ENCODE assay signal across 19 mouse cellular contexts in genomic region chr17:70501933-70502332, GRCm38 (mm10).
DNase-seq lines count a peak whose midpoint lies in the region; ATAC-seq lines count a peak whose summit lies in the region.
"Had no signal": no experiment of that assay in that cellular context is flagged by ENCODE, and none has a peak within 500 bp of the region (broad histone marks: within the 10 kb centered on the region; RNA-seq: fewer than 3 reads in every experiment).

No protein-coding gene starts in this region.

- ATAC-seq in kidney, embryonic 15.5 days (replicated peaks; ENCODE audit: low FRiP score): no peak
- ATAC-seq: CD4-positive, CD25-positive, alpha-beta regulatory T cell, adult 4 months had no signal

- WGBS in kidney, embryonic 15.5 days: 48% methylated on average over 7 of the region's 7 CpGs

- H3K36me3 ChIP-seq in kidney, embryonic 15.5 days: no peaks in the 10 kb centered on the region
- H3K36me3 ChIP-seq: embryonic facial prominence, embryonic 15.5 days; forebrain, embryonic 12.5 days; heart, embryonic 13.5 days; hindbrain, embryonic 13.5 days; liver, embryonic 13.5 days; stomach, embryonic 15.5 days had no signal

- H3K9me3 ChIP-seq in kidney, embryonic 15.5 days (replicated peaks): no peaks in the 10 kb centered on the region
- H3K9me3 ChIP-seq: embryonic facial prominence, embryonic 15.5 days; forebrain, embryonic 12.5 days; heart, embryonic 13.5 days; hindbrain, embryonic 13.5 days; liver, embryonic 13.5 days; stomach, embryonic 15.5 days had no signal

- no peaks in the 10 kb centered on the region for H3K4me1 ChIP-seq in kidney, embryonic 15.5 days
- H3K4me1 ChIP-seq: embryonic facial prominence, embryonic 15.5 days; forebrain, embryonic 12.5 days; heart, embryonic 13.5 days; hindbrain, embryonic 13.5 days; liver, embryonic 13.5 days; stomach, embryonic 15.5 days had no signal

- no peaks in the 10 kb centered on the region for H3K27me3 ChIP-seq in kidney, embryonic 15.5 days
- H3K27me3 ChIP-seq: embryonic facial prominence, embryonic 15.5 days; forebrain, embryonic 12.5 days; heart, embryonic 13.5 days; hindbrain, embryonic 13.5 days; liver, embryonic 13.5 days; stomach, embryonic 15.5 days had no signal

- no peak overlapping the region for H3K9ac ChIP-seq in kidney, embryonic 15.5 days
- H3K9ac ChIP-seq: embryonic facial prominence, embryonic 15.5 days; forebrain, embryonic 12.5 days; heart, embryonic 13.5 days; hindbrain, embryonic 13.5 days; liver, embryonic 13.5 days; stomach, embryonic 15.5 days had no signal

- H3K27ac ChIP-seq in kidney, embryonic 15.5 days: no peak overlapping the region
- H3K27ac ChIP-seq: embryonic facial prominence, embryonic 15.5 days; forebrain, embryonic 12.5 days; heart, embryonic 13.5 days; hindbrain, embryonic 13.5 days; liver, embryonic 13.5 days; stomach, embryonic 15.5 days had no signal

- no peak overlapping the region for H3K4me2 ChIP-seq in kidney, embryonic 15.5 days
- H3K4me2 ChIP-seq: embryonic facial prominence, embryonic 15.5 days; forebrain, embryonic 12.5 days; heart, embryonic 13.5 days; hindbrain, embryonic 13.5 days; liver, embryonic 13.5 days; stomach, embryonic 15.5 days had no signal

- no peak overlapping the region for H3K4me3 ChIP-seq in kidney, embryonic 15.5 days (replicated peaks)
- H3K4me3 ChIP-seq: embryonic facial prominence, embryonic 15.5 days; forebrain, embryonic 12.5 days; heart, embryonic 13.5 days; hindbrain, embryonic 13.5 days; liver, embryonic 13.5 days; stomach, embryonic 15.5 days had no signal

- peak; percentile 6 to 7 for DNase-seq in kidney, postnatal 4 days
- peak; percentile 16 for DNase-seq in 3134 (ENCODE audit: extremely low read depth, insufficient read length, low spot score)
- peak; percentile 24 for DNase-seq in Muller cell, postnatal 12 days (ENCODE audit: inconsistent ontology term)
- peak; percentile 10 for DNase-seq in c-Kit-positive CD71-negative TER-119-negative erythroid progenitor cells, embryonic 14.5 days (ENCODE audit: low read depth)
- no peak for DNase-seq in thymus, postnatal 4 days
- no peak for DNase-seq in frontal cortex, adult 2 months (ENCODE audit: extremely low spot score in 1 of 2, low spot score in 1 of 2)
- DNase-seq: cerebellum, adult 8-10 months; gastrocnemius, postnatal 36 days; kidney, adult 18-20 months; kidney, postnatal 25 days; left cerebral cortex, postnatal 4 days; liver, embryonic 13.5 days had no signal

Comparison
In these comparisons a context has a peak if more than half of its experiments do, and no peak if none do; other contexts are left out.
1. DNase-seq: peak in kidney, postnatal 4 days (2 of 2), 3134 (single experiment), Muller cell, postnatal 12 days (single experiment) and c-Kit-positive CD71-negative TER-119-negative erythroid progenitor cells, embryonic 14.5 days (single experiment); none in thymus, postnatal 4 days (single experiment) and frontal cortex, adult 2 months (0 of 2).